Mouse (Mus musculus) monocyte, adult 5-6 weeks (primary cell): ENCODE measurements around the gene Fabp6. TPM values are rescaled to one million over a fixed set of nuclear protein-coding genes. Genes with fewer than 3 reads are reported as not detected.

Source experiments
- ATAC-seq: fragments of 153-309, 156-312 bp; replicated peaks from 2 replicates; pipeline ENCODE4 v1.8.0; 2017; ENCODE audit warnings: mild to moderate bottlenecking; ENCODE audit not compliant: low TSS enrichment, insufficient number of reproducible peaks, severe bottlenecking, poor library complexity, low FRiP score
- total RNA-seq: library from RNA; stranded (forward); fragments of 200-1000, 200-491, 200-594 nt; gene quantifications from 3 replicates; pipeline ENCODE4 v1.2.3, GENCODE M21; 2017

The Fabp6 gene
- total RNA-seq, 1 experiment from 2014 or later = not detected

DNA sequence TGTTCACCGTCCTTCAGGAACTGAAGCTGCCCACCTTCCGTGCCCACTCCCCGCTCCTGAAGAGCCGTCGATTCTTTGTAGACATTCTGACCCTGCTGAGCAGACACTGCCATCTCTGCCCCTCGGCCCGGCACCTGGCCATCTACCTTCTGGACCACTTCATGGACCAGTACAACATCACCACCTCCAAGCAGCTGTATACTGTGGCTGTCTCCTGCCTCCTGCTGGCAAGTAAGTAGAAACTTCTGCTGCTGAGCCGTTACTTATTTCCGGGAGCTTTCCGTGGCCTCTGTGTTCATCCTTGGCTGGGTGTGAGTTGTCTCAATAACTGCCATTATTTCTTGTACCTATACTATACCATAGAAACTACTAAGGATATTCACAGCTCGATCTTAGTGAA, 44.8 kb downstream of the Fabp6 start:
- ATAC-seq = no peak

DNA sequence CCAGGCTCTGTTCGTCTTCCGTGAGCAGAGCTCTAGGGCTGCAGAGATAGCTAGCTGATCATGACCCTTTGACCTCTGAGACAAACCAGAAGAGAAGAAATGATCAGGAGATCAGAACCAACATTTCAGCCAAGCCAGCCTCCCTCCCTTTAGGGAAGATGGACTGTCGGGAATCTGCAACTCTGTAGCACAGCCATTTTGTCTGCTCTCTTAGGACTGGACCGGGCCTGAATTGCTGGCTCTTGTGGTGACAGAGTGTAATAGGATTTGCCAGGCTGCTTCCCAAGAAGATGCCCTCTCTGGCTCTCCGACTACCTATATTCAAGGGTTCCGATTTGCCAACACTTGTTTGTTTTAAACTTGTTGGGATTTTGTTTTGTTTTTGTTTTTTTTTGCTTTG, 48.7 kb downstream of the Fabp6 start:
- ATAC-seq = no peak

DNA sequence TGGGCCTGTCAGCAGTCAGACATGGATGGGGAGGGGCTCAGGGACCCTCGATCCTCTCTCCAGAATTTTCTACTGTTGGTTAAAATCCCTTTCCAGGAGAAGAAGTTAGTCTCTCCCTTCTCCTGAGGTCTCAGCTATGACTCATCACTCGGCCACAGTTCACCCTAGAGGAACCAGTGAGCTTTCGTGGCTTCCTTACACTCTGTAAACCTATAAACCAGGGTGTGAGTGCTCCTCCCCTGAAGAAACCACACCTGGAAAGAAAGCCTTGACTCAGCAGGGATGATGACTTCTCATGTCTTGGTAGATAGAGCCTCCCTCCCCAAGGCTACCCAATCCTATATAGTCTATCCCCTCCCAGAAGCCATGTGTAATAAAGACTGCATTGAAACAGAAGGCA, 49.6 kb downstream of the Fabp6 start:
- no peak for ATAC-seq

DNA sequence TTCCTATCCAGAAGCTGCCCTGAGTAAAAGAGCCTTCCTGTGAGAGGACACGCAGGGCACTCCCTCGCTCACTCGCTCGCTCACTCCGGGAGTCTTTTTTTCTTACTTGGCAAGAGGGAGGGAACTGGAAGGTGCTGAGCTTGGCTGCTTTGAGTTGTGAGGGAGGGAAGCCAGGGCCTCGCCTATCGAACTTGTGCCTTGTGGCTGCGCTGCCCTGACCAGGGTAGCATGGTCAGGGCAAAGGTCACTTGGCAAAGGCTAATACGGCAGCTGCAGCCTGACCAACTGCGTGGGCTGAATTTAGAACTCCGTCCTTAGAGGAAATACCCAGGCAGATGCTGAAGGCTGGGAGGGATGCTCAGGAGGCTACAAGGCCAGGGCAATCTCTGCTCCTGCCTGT, 51.6 kb downstream of the Fabp6 start:
- ATAC-seq = no peak

DNA sequence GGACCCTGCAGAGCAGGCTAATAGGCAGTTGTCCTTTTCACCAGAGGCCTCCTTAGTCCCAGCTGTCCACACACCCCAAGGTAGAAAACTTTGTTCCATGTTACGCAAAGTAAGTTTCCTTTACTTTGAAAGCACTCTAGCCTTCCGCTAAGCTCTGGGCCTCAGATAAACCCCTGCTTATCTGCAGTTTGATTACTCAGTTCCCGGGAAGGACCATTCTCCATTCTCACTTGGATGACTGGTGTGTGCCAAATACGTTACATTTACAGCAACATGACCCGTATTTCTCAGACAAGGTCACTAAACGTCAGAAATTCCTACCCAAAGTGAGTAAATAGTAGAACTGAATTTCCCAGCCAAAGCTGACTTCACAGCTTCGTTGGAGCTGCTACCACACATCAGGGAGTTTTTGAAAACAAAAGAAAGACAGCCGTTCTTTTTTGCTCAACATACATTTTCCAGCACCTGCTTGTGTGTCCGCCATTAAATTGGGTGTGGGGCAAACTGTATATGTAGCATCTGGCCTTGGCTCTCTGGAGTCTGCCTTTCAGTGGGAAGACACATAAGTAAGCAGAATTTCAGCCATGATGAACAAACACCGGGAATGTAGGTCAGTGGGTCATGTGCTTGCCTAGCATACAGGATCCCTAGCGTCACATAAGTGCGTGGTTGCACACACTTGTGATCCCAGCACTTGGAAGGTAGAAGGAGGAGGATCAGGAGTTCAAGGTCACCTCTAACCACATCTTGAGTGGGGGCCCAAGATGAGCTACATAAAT, 52.5 kb downstream of the Fabp6 start:
- ATAC-seq = no peak

DNA sequence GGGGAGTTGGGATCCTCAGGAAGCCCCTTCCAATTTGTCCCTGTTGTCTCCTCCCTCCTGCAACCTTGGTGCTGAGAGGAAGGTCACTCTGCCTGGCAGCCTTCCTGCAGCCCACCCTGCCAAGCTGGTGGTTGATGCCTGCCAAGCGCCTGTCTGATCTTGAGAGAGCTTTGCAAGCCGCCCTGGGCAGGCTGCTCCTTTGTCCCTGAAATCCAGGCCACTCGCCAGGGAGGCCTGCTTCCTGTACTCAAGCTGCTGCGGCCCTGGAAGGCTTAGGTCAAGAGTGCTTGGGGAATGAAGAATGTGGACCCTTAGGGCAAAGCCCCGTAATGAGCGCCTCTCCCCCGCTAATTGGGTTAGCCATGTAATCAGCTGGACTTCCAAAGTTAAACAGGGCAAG, 53.2 kb downstream of the Fabp6 start:
- no peak for ATAC-seq

DNA sequence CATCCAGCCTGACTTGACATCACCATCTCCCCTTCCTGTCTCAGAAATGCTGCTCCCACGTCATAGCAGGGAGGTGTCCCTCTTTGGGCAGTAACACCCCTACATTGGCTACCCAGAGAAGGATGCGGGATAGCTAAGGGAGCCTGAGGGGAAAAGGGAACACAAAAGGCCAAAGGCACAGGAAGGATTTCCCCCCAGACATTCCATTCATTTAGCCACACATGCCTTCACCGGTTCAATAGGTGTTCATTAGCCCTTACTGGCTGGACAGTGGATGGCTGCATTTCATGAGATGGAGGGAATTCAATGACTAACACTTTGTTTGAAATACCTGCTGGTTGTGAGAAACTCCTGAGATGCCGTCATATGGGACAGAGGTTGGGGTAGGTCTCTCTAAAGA, 54.7 kb downstream of the Fabp6 start:
- no peak for ATAC-seq

Other genes starting within 250 kb of the Fabp6 start
- gene Pttg1, start 175.3 kb downstream of the Fabp6 start, total RNA-seq = 67.5 to 109 TPM (median 103 TPM) in 3 replicates
- gene Slu7, start 167.8 kb downstream of the Fabp6 start, total RNA-seq = 143 to 184 TPM (median 150 TPM) in 3 replicates
- gene C1qtnf2, start 127.3 kb downstream of the Fabp6 start, total RNA-seq = not detected in 3 replicates
- not detected in 3 replicates for gene Ccnjl, start 72.8 kb downstream of the Fabp6 start, total RNA-seq
- gene 4933415A04Rik, start 14.5 kb downstream of the Fabp6 start, total RNA-seq = not detected in 3 replicates
- gene Pwwp2a, start 80.5 kb upstream of the Fabp6 start, total RNA-seq = 18.9 to 56.5 TPM (median 21.2 TPM) in 3 replicates
- gene Ttc1, start 146.5 kb upstream of the Fabp6 start, total RNA-seq = 54.8 to 64.8 TPM (median 59.7 TPM) in 3 replicates